Mouse (Mus musculus) adrenal gland, postnatal 14 days (tissue): Measurements from ENCODE around the gene Lrrc4. TPM values are rescaled to one million over a fixed set of nuclear protein-coding genes. Genes with fewer than 3 reads are reported as not detected.

Experiments
- total RNA-seq: library from RNA; stranded (reverse); gene quantifications from 2 replicates; pipeline ENCODE4 v1.2.3, GENCODE M21; 2021

Gene Lrrc4
- total RNA-seq, 1 experiment from 2014 or later, result 6.7 TPM

Other genes starting within 250 kb of the Lrrc4 start
- 5.9 and 17.0 TPM in 2 replicates for gene Lep, start 228.5 kb upstream of the Lrrc4 start, total RNA-seq